In the genomic region with DNA sequence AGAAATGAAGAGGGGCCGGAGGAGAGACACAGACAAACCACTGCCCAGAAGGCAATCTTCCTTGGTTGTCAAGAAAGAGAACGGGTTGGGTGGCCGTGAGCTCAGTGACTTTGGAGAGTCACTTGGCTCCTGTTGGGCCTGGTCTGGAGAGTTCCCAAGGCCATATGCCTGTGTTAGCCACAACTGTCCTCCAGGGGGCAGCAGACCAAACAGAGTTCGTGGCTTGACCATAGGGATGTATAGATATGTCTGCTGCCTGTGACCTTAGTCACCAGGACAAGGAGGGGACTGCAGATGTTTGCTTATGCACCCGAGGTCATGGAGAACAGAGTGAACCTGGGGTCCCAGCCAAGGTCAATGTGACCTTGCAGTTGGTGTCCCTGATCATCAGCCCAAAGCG, we compare ENCODE assay signal across 9 mouse cellular contexts.
A peak's percentile ranks its signal among the peaks of the same experiment; 100 is the strongest.
DNase-seq lines count a peak whose midpoint lies in the region; ATAC-seq and TF ChIP-seq lines count a peak whose summit lies in the region.
"Had no signal": no experiment of that assay in that cellular context is flagged by ENCODE, and none has a peak within 500 bp of the region (broad histone marks: within the 10 kb centered on the region; RNA-seq: fewer than 3 reads in every experiment).

No protein-coding gene starts in this region.

- H3K9me3 ChIP-seq in kidney, embryonic 16.5 days (ENCODE audit: low read length): no peaks in the 10 kb centered on the region
- no peaks in the 10 kb centered on the region for H3K9me3 ChIP-seq in G1E (replicated peaks)
- no peaks in the 10 kb centered on the region for H3K9me3 ChIP-seq in lung, postnatal 0 days (ENCODE audit: low read length)

- intact Hi-C loops in gastrocnemius, postnatal 36 days (cut with DNase I): loop anchor here (2.0 to 5.0 kb wide), 3 partner anchors 56 to 143 kb away; no protein-coding TSS in a partner anchor

- H3K27ac ChIP-seq in kidney, embryonic 16.5 days (ENCODE audit: low read length): no peak overlapping the region
- H3K27ac ChIP-seq in lung, postnatal 0 days (ENCODE audit: low read length): no peak overlapping the region
- H3K27ac ChIP-seq: macrophage had no signal

- H3K4me2 ChIP-seq in kidney, embryonic 16.5 days (replicated peaks; ENCODE audit: low read depth, low read length): no peak overlapping the region
- no peak overlapping the region for H3K4me2 ChIP-seq in lung, postnatal 0 days (replicated peaks; ENCODE audit: low read depth, low read length)

- TF ChIP-seq EP300 in lung, postnatal 0 days (IDR thresholded peaks at IDR 0.05): no peak

- no peaks in the 10 kb centered on the region for H3K36me3 ChIP-seq in kidney, embryonic 16.5 days (ENCODE audit: insufficient read depth, low read length)
- no peaks in the 10 kb centered on the region for H3K36me3 ChIP-seq in G1E (replicated peaks)
- H3K36me3 ChIP-seq in lung, postnatal 0 days (ENCODE audit: insufficient read depth, low read length): no peaks in the 10 kb centered on the region

- peaks cover 28% of the 10 kb centered on the region for H3K4me1 ChIP-seq in kidney, embryonic 16.5 days (ENCODE audit: insufficient read depth, low read length)
- H3K4me1 ChIP-seq in G1E (ENCODE audit: insufficient read depth, low read depth, low read length): no peaks in the 10 kb centered on the region
- peaks cover 4% of the 10 kb centered on the region; the same call in 1 of the 2 replicates for H3K4me1 ChIP-seq in lung, postnatal 0 days (ENCODE audit: insufficient read depth, low read depth, low read length)

- no peak overlapping the region for H3K4me3 ChIP-seq in kidney, embryonic 16.5 days (ENCODE audit: low read length)
- H3K4me3 ChIP-seq in G1E (ENCODE audit: low read depth, low read length): no peak overlapping the region
- no peak overlapping the region for H3K4me3 ChIP-seq in lung, postnatal 0 days (ENCODE audit: low read depth, low read length)

- 0 out of 2 replicates have a peak, but pooled peaks have one; percentile 41 for TF ChIP-seq CTCF in G1E (IDR thresholded peaks at IDR 0.05; ENCODE audit: low read depth, low read length)
- peak; percentile 84 for TF ChIP-seq CTCF in lung, postnatal 0 days (IDR thresholded peaks at IDR 0.05)

- 50% methylated on average over 6 of the region's 6 CpGs for WGBS in kidney, embryonic 16.5 days
- 39% methylated on average over 6 of the region's 6 CpGs for WGBS in lung, postnatal 0 days

- peak; percentile 4 to 33 for DNase-seq in kidney, adult 8-10 months
- peak; percentile 26 for DNase-seq in G1E (ENCODE audit: low spot score)
- DNase-seq in c-Kit-positive CD71-negative TER-119-negative erythroid progenitor cells, embryonic 14.5 days (ENCODE audit: low read depth): peak; percentile 58
- peak; percentile 36 to 38 for DNase-seq in gastrocnemius, postnatal 36 days
- peak; percentile 58 for DNase-seq in lung, postnatal 0 days (ENCODE audit: low spot score)
- DNase-seq in testis, postnatal 10 days (ENCODE audit: low spot score): peak; percentile 75
- no peak for DNase-seq in right cerebral cortex, postnatal 14 days

- no peak for ATAC-seq in kidney, embryonic 16.5 days (ENCODE audit: low FRiP score, low TSS enrichment)
- no peak for ATAC-seq in G1E (ENCODE audit: extremely low read depth, insufficient number of reproducible peaks, low FRiP score, poor library complexity, severe bottlenecking)
- no peak for ATAC-seq in lung, postnatal 0 days

- H3K27me3 ChIP-seq in kidney, embryonic 16.5 days (ENCODE audit: insufficient read depth, low read length): no peaks in the 10 kb centered on the region
- H3K27me3 ChIP-seq in G1E (ENCODE audit: insufficient read depth, low read length): no peaks in the 10 kb centered on the region
- H3K27me3 ChIP-seq in lung, postnatal 0 days (replicated peaks; ENCODE audit: insufficient read depth, low read length): no peaks in the 10 kb centered on the region; the same call in 1 of the 2 replicates

- H3K9ac ChIP-seq in kidney, embryonic 16.5 days (replicated peaks; ENCODE audit: low read length): no peak overlapping the region
- H3K9ac ChIP-seq in lung, postnatal 0 days (replicated peaks; ENCODE audit: low read depth): no peak overlapping the region
